Mouse (Mus musculus) liver, postnatal 0 days (tissue): ENCODE measurements around the gene Aes. TPM values are rescaled to one million over a fixed set of nuclear protein-coding genes. Genes with fewer than 3 reads are reported as not detected.

Source experiments
- ATAC-seq: fragments of 200-750 bp; cut with Nextera tagmentation; 2 replicates; pipeline ENCODE4 v1.8.0; 2017; ENCODE audit warnings: mild to moderate bottlenecking, moderate library complexity
- DNase-seq: peaks from one replicate; pipeline ENCODE4 v3.0.0-alpha.2; 2016
- H3K27ac ChIP-seq: fragments of 300-500 bp; sonication (generic); 2 replicates; pipeline ENCODE4 v1.5.1; 2014; ENCODE audit warnings: antibody characterized with exemption, moderate library complexity, mild to moderate bottlenecking, low read depth
- H3K27me3 ChIP-seq: fragments of 300-500 bp; sonication (generic); 2 replicates; pipeline ENCODE4 v1.6.1; 2014; ENCODE audit warnings: low read length, control low read depth, mixed read lengths; ENCODE audit not compliant: insufficient read depth
- H3K36me3 ChIP-seq: fragments of 300-500 bp; sonication (generic); replicated peaks from 2 replicates; pipeline ENCODE4 v1.6.1; 2014; ENCODE audit warnings: mild to moderate bottlenecking, control low read depth, low read length, moderate library complexity, mixed read lengths; ENCODE audit not compliant: insufficient read depth
- H3K4me1 ChIP-seq: fragments of 300-500 bp; sonication (generic); 2 replicates; pipeline ENCODE4 v1.6.1; 2014; ENCODE audit warnings: antibody characterized with exemption, mild to moderate bottlenecking, control low read depth; ENCODE audit not compliant: insufficient read depth
- H3K4me2 ChIP-seq: fragments of 300-500 bp; sonication (generic); 2 replicates; pipeline ENCODE4 v1.6.1; 2014; ENCODE audit warnings: low read depth, mild to moderate bottlenecking, low read length, moderate library complexity, mixed read lengths
- H3K4me3 ChIP-seq: fragments of 300-500 bp; sonication (generic); 2 replicates; pipeline ENCODE4 v1.5.1; 2014; ENCODE audit warnings: low read depth, low read length
- H3K9ac ChIP-seq: fragments of 300-500 bp; sonication (generic); replicated peaks from 2 replicates; pipeline ENCODE4 v1.6.1; 2014; ENCODE audit warnings: mild to moderate bottlenecking, moderate library complexity
- H3K9me3 ChIP-seq: fragments of 300-500 bp; sonication (generic); 2 replicates; pipeline ENCODE4 v1.6.1; 2016; ENCODE audit warnings: mild to moderate bottlenecking, control low read depth, low read length, mixed read lengths
- CTCF ChIP-seq: sonication (generic); IDR thresholded peaks from 2 replicates; pipeline ENCODE4 v1.5.1; 2016; ENCODE audit warnings: antibody characterized with exemption, low read depth
- EP300 ChIP-seq: IDR thresholded peaks from 2 replicates; pipeline ENCODE4 v1.6.1; 2016; ENCODE audit warnings: antibody characterized with exemption, low read depth, mild to moderate bottlenecking
- WGBS: fragments of 180-500 bp; shearing (Covaris S2); extraction: QIAGEN DNeasy Blood & Tissue Kit; methylation state at CpG from one replicate; pipeline ENCODE4 v1.1.7; 2014; ENCODE audit not compliant: insufficient replicate concordance; 5-methylcytosine and 5-hydroxymethylcytosine counted together
- polyA plus RNA-seq: library from polyadenylated mRNA; unstranded; fragments of >200 nt; fragmentation: Nextera tagmentation; extraction: Ambion mirVana; gene quantifications from 2 replicates; pipeline ENCODE4 v1.2.1, GENCODE M21; 2015

Gene Aes
- polyA plus RNA-seq, 1 experiment from 2014 or later, result 256 TPM

DNA sequence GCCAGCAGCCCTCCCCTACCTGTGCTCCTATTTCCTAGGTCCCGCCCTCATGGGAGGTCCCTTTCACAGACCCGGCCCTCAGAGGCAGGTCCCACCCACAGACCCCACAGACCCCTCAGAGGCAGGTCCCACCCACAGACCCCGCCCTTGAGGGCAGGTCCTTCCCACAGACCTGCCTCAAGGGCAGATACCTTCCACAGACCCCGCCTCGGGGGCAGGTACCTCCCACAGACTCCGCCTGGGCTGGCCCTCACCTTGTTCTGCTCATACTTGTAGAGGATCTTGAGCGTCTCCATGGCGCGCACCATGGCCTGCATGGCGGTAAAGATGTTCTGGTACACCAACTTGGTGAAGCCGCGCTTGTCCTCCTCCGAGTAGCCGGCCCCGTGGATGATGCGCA, 24.5 kb upstream of the Aes start:
- H3K27me3 ChIP-seq, result no peaks in the 10 kb centered on the region
- H3K9ac ChIP-seq, result no peak overlapping the region
- no peak overlapping the region for H3K27ac ChIP-seq
- no peak overlapping the region for H3K4me3 ChIP-seq
- WGBS, result 82% methylated on average over 16 of the region's 16 CpGs
- DNase-seq, result no peak
- no peaks in the 10 kb centered on the region for H3K9me3 ChIP-seq
- H3K36me3 ChIP-seq, result peaks cover 32% of the 10 kb centered on the region
- ATAC-seq, result no peak
- H3K4me1 ChIP-seq, result peaks cover 3% of the 10 kb centered on the region; the same call in 1 of the 2 replicates
- no peak for TF ChIP-seq CTCF
- TF ChIP-seq EP300, result no peak
- no peak overlapping the region for H3K4me2 ChIP-seq

GRCm38 (mm10) chr10:81536734-81537133, 22.6 kb upstream of the Aes start:
- peaks cover 20% of the 10 kb centered on the region for H3K36me3 ChIP-seq
- peaks cover 11% of the 10 kb centered on the region for H3K4me1 ChIP-seq
- TF ChIP-seq CTCF, result peak; percentile 73
- TF ChIP-seq EP300, result no peak
- DNase-seq, result no peak
- H3K27ac ChIP-seq, result no peak overlapping the region
- WGBS, result 65% methylated on average over 6 of the region's 6 CpGs
- H3K27me3 ChIP-seq, result no peaks in the 10 kb centered on the region
- ATAC-seq, result peak; percentile 17; the same call in 1 of the 2 replicates
- H3K9ac ChIP-seq, result no peak overlapping the region
- H3K9me3 ChIP-seq, result no peaks in the 10 kb centered on the region
- H3K4me3 ChIP-seq, result no peak overlapping the region
- H3K4me2 ChIP-seq, result no peak overlapping the region

DNA sequence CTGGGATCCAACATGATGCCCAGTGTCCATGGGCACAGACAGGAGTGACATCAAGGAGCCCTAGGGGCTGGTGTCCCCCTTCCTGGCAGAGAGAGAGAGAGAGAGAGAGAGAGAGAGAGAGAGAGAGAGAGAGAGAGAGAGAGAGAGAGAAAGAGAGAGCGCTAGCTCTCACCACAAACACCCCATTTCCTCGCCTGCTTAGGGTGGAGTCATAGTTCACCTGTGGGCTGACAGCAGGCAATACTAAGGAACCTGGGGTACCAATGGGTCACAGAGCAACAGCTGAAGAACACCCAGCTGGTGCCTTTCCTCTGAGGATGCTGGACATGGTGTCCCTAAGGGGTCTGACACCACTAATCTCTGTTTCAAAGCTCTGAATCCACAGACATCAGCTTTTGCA, 21.9 kb upstream of the Aes start:
- ATAC-seq, result no peak
- H3K9ac ChIP-seq, result no peak overlapping the region
- H3K4me3 ChIP-seq, result no peak overlapping the region
- 65% methylated on average over 2 of the region's 2 CpGs for WGBS
- H3K4me1 ChIP-seq, result peaks cover 18% of the 10 kb centered on the region
- no peaks in the 10 kb centered on the region for H3K9me3 ChIP-seq
- no peaks in the 10 kb centered on the region for H3K27me3 ChIP-seq
- no peak overlapping the region for H3K27ac ChIP-seq
- TF ChIP-seq CTCF, result no peak
- no peak for TF ChIP-seq EP300
- DNase-seq, result no peak
- peaks cover 15% of the 10 kb centered on the region for H3K36me3 ChIP-seq
- no peak overlapping the region for H3K4me2 ChIP-seq

- H3K4me1 ChIP-seq, result peaks cover 28% of the 10 kb centered on the region
- no peak for DNase-seq
- peaks cover 10% of the 10 kb centered on the region; the same call in 1 of the 2 replicates for H3K36me3 ChIP-seq
- no peak overlapping the region for H3K4me3 ChIP-seq
- no peaks in the 10 kb centered on the region for H3K9me3 ChIP-seq
- no peak for TF ChIP-seq CTCF
- no peak for TF ChIP-seq EP300
- H3K27ac ChIP-seq, result 0 out of 2 replicates have a peak overlapping the region, but pooled peaks have one; percentile 12
- no peak overlapping the region for H3K9ac ChIP-seq
- no peaks in the 10 kb centered on the region for H3K27me3 ChIP-seq
- 68% methylated on average over 3 of the region's 3 CpGs for WGBS
- H3K4me2 ChIP-seq, result no peak overlapping the region
- peak; percentile 10 for ATAC-seq
These were observed 20.8 kb upstream of the Aes start for GRCm38 (mm10) chr10:81538321-81539048.

DNA sequence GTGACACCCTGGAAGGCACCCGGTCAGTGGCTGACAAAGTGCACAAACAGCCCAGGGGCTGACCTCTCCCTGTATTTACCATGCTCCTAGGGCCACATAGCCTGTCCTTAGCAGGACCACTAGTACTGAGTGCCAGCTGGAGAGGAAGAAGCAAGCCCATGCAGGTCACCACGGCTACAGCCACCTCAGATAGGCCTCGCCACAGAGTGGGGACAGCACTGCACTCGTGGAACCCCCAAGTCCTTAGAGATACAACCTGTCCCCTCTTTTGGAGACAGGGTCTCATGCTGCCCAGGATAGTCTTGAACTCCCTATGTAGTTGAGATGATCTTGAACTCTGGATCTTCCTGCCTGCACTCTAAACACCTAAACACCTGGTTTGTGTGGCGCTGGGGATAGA, 17.9 kb upstream of the Aes start:
- H3K4me3 ChIP-seq, result no peak overlapping the region
- peaks cover 46% of the 10 kb centered on the region for H3K4me1 ChIP-seq
- no peak for TF ChIP-seq CTCF
- no peak for TF ChIP-seq EP300
- H3K27ac ChIP-seq, result peak overlapping the region; percentile 74
- DNase-seq (no peak), ATAC-seq (no peak)
- peak overlapping the region; percentile 99 for H3K4me2 ChIP-seq
- peaks cover 10% of the 10 kb centered on the region; the same call in 1 of the 2 replicates for H3K36me3 ChIP-seq
- WGBS, result 63% methylated on average over 5 of the region's 5 CpGs
- no peaks in the 10 kb centered on the region for H3K9me3 ChIP-seq
- peak overlapping the region; percentile 80; the same call in 1 of the 2 replicates for H3K9ac ChIP-seq
- no peaks in the 10 kb centered on the region for H3K27me3 ChIP-seq

- Histone ChIP-seq H3K27me3 (no peaks in the 10 kb centered on the region), H3K27ac (peak overlapping the region; percentile 74), H3K4me3 (no peak overlapping the region), H3K9me3 (no peaks in the 10 kb centered on the region), H3K4me2 (peak overlapping the region; percentile 99), H3K4me1 (peaks cover 50% of the 10 kb centered on the region), H3K9ac (peak overlapping the region; percentile 80), H3K36me3 (peaks cover 10% of the 10 kb centered on the region; the same call in 1 of the 2 replicates)
- DNase-seq (peak; percentile 57), ATAC-seq (no peak)
- 44% methylated on average over 10 of the region's 10 CpGs for WGBS
- TF ChIP-seq EP300, result no peak
These were observed 17.5 kb upstream of the Aes start for GRCm38 (mm10) chr10:81541803-81542202.
